Mouse (Mus musculus): ENCODE data around the gene Nxf7. TPM values are rescaled to one million over a fixed set of nuclear protein-coding genes. Genes with fewer than 3 reads are reported as not detected.
"Not testable (repeated sequence)": the region's sequence is repeated elsewhere in the genome, so short reads cannot be mapped to it uniquely, and the experiment has no call there.

The Nxf7 gene
- polyA plus RNA-seq, 1 experiment from 2014 or later, result not detected

DNA sequence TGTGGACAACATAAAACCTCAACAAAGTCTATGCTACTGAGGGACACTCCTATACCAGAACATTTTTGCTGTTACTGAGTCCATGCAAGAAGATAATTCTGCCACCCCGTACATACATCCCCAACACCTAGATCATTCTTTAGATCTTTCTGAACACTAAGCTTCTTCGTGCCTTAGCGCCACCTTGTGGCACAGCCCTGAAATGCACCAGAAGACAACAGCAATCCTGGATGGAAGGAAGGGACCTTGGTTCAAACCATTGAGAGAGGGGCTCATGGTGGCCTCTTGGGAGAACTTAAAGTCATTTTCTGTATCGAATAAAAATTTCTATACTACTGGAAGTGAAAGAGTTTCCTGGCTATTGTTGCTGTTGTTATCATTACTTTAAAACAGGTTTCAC is 37.6 kb downstream of the Nxf7 start:
- in situ Hi-C loops (cut with MboI; ENCODE audit: low pct_unique_long_range_greater_than_20kb); ATAC-seq; DNase-seq (ENCODE audit: low read depth, low spot score); H3K27me3 ChIP-seq; CTCF ChIA-PET; POLR2A ChIA-PET: not testable (repeated sequence)
- TF ChIP-seq CTCF (IDR thresholded peaks at IDR 0.05), result peak; percentile 34

DNA sequence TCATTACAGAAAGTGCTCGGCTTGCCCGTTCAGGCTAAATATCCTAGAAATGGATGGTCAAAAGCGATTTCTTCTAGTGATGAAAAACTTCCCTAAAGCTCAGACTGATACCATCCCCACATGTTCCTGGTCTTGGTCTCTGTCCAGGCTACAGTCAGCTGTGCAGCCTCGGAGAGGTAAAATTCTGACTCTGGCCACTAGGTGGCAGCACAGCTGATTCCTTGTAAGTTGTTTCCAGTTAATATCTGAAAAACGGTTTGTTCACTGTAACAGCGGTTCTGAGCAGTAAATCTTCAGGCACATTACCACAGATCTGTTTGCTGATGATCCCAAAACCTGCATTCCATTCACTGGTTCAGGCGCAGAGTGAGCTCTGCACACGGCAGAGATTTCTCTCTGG is 38.9 kb downstream of the Nxf7 start:
- in situ Hi-C loops (cut with MboI; ENCODE audit: low pct_unique_long_range_greater_than_20kb); POLR2A ChIA-PET; H3K27me3 ChIP-seq; DNase-seq (ENCODE audit: low read depth, low spot score); CTCF ChIA-PET; ATAC-seq: not testable (repeated sequence)
- TF ChIP-seq CTCF (IDR thresholded peaks at IDR 0.05), result peak; percentile 44

Other genes with a start within 250 kb of the Nxf7 start
- not detected for gene Gm5128, start 225.5 kb downstream of the Nxf7 start, polyA plus RNA-seq (2021)
- not detected for gene Gm7903, start 164.9 kb downstream of the Nxf7 start, polyA plus RNA-seq (2021)
- not detected for gene AV320801, start 104.2 kb downstream of the Nxf7 start, polyA plus RNA-seq (2021)
- gene Prame, start 28.9 kb upstream of the Nxf7 start, polyA plus RNA-seq (2021), result not detected
- gene Tcp11x2, start 95.0 kb upstream of the Nxf7 start, polyA plus RNA-seq (2021), result not detected
- gene Tmsb15a, start 126.5 kb upstream of the Nxf7 start, polyA plus RNA-seq (2021), result not detected
- 6.8 TPM for gene Armcx5, start 144.0 kb upstream of the Nxf7 start, polyA plus RNA-seq (2021)
- 27.9 TPM for gene Gprasp1, start 144.0 kb upstream of the Nxf7 start, polyA plus RNA-seq (2021)
- gene Bhlhb9, start 198.8 kb upstream of the Nxf7 start, polyA plus RNA-seq (2021), result 57.9 TPM
- gene Gprasp2, start 240.3 kb upstream of the Nxf7 start, polyA plus RNA-seq (2021), result 4.5 TPM

Data from Patski (cell line).